In the genomic region with DNA sequence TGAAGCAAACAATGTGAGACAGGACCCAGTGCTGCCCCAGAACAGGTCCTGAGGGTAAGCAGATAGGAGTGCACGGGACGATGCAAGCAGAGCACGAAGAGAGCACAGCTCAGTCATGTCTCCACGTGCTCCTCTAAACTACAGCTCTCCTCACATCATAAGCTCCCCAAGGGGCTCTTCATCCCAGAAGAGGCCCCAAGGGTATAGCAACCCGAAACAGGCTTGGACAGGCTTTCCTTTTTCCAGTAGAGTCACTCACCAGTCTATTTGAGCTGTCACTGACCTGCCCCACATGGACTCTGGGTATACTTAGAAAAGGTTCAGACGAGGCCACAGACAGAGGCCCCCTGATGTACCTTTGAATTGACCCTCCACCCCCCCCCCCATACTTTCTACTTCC, we compare ENCODE assay signal across 47 mouse cellular contexts. TPM values are rescaled to one million over a fixed set of nuclear protein-coding genes. Genes with fewer than 3 reads are reported as not detected.
"Had no signal": no experiment of that assay in that cellular context is flagged by ENCODE, and none has a peak within 500 bp of the region (broad histone marks: within the 10 kb centered on the region; RNA-seq: fewer than 3 reads in every experiment).

No protein-coding gene starts in this region.

- H3K4me2 ChIP-seq: limb, embryonic 12.5 days; limb, embryonic 13.5 days; limb, embryonic 15.5 days; liver, embryonic 11.5 days; liver, embryonic 12.5 days; liver, embryonic 13.5 days; liver, embryonic 15.5 days; lung, embryonic 14.5 days; lung, embryonic 15.5 days; midbrain, embryonic 11.5 days; midbrain, embryonic 12.5 days; midbrain, embryonic 13.5 days; midbrain, embryonic 15.5 days; neural tube, embryonic 12.5 days had no signal

- H3K4me1 ChIP-seq: limb, embryonic 12.5 days; limb, embryonic 15.5 days; midbrain, embryonic 10.5 days; midbrain, embryonic 12.5 days; midbrain, embryonic 13.5 days; midbrain, embryonic 15.5 days; neural tube, embryonic 12.5 days had no signal

- H3K27me3 ChIP-seq: limb, embryonic 12.5 days; limb, embryonic 13.5 days; limb, embryonic 15.5 days; liver, embryonic 12.5 days; liver, embryonic 13.5 days; liver, embryonic 15.5 days; lung, embryonic 15.5 days; midbrain, embryonic 12.5 days; midbrain, embryonic 13.5 days; midbrain, embryonic 15.5 days; neural tube, embryonic 12.5 days had no signal

- H3K9me3 ChIP-seq: limb, embryonic 10.5 days; limb, embryonic 12.5 days; limb, embryonic 13.5 days; limb, embryonic 15.5 days; liver, embryonic 12.5 days; liver, embryonic 13.5 days; liver, embryonic 15.5 days; lung, embryonic 15.5 days; megakaryocyte, embryonic 14.5 days; midbrain, embryonic 10.5 days; midbrain, embryonic 12.5 days; midbrain, embryonic 13.5 days; midbrain, embryonic 15.5 days; neural tube, embryonic 12.5 days had no signal

- H3K4me3 ChIP-seq: limb, embryonic 10.5 days; limb, embryonic 12.5 days; limb, embryonic 13.5 days; limb, embryonic 15.5 days; liver, embryonic 12.5 days; liver, embryonic 13.5 days; liver, embryonic 15.5 days; lung, embryonic 15.5 days; megakaryocyte, embryonic 14.5 days; midbrain, embryonic 10.5 days; midbrain, embryonic 12.5 days; midbrain, embryonic 13.5 days; midbrain, embryonic 15.5 days; myocyte; neural tube, embryonic 12.5 days had no signal

- H3K9ac ChIP-seq: limb, embryonic 12.5 days; limb, embryonic 13.5 days; limb, embryonic 15.5 days; liver, embryonic 12.5 days; liver, embryonic 13.5 days; liver, embryonic 14.5 days; liver, embryonic 15.5 days; liver, postnatal 0 days; lung, embryonic 14.5 days; lung, embryonic 15.5 days; midbrain, embryonic 12.5 days; midbrain, embryonic 13.5 days; midbrain, embryonic 15.5 days; neural tube, embryonic 12.5 days had no signal

- H3K27ac ChIP-seq: limb, embryonic 10.5 days; limb, embryonic 12.5 days; limb, embryonic 13.5 days; limb, embryonic 15.5 days; liver, embryonic 12.5 days; liver, embryonic 13.5 days; liver, embryonic 14.5 days; liver, embryonic 15.5 days; lung, embryonic 15.5 days; macrophage; midbrain, embryonic 10.5 days; midbrain, embryonic 12.5 days; midbrain, embryonic 13.5 days; midbrain, embryonic 15.5 days; neural tube, embryonic 12.5 days had no signal

- DNase-seq: left cerebral cortex, postnatal 4 days; liver; liver, embryonic 13.5 days; liver, postnatal 0 days; lung, adult 18-20 months; lung, adult 2 months; lung, embryonic 14.5 days; lung, postnatal 10 days; lung, postnatal 14 days; lung, postnatal 36 days; lung, postnatal 4 days; midbrain, embryonic 14.5 days had no signal

- H3K36me3 ChIP-seq: limb, embryonic 10.5 days; limb, embryonic 12.5 days; limb, embryonic 13.5 days; limb, embryonic 15.5 days; liver, embryonic 12.5 days; liver, embryonic 13.5 days; liver, embryonic 15.5 days; lung, embryonic 15.5 days; midbrain, embryonic 10.5 days; midbrain, embryonic 12.5 days; midbrain, embryonic 13.5 days; midbrain, embryonic 15.5 days; neural tube, embryonic 12.5 days had no signal

- ATAC-seq: liver, embryonic 12.5 days; liver, postnatal 0 days; lung, postnatal 0 days; midbrain, embryonic 13.5 days; midbrain, embryonic 15.5 days; midbrain, embryonic 16.5 days had no signal

RNA-seq across cellular contexts. Expression of gene Csf2, which starts 5.0 kb away (rescaled TPM):
- total RNA-seq: left cerebral cortex, postnatal 10 days; left cerebral cortex, postnatal 14 days; left cerebral cortex, postnatal 25 days; left cerebral cortex, postnatal 36 days; left cerebral cortex, postnatal 4 days; liver, adult 2 months; megakaryocyte progenitor cell, adult 5-6 weeks; megakaryocyte, adult 5-6 weeks; megakaryocyte-erythroid progenitor cell, adult 5-6 weeks; midbrain, postnatal 0 days; monocyte, adult 5-6 weeks had no signal
- polyA plus RNA-seq: limb, embryonic 10.5 days; limb, embryonic 11.5 days; limb, embryonic 12.5 days; limb, embryonic 13.5 days; limb, embryonic 14.5 days; limb, embryonic 15.5 days; liver, adult 2 months; liver, embryonic 11.5 days; liver, embryonic 12.5 days; liver, embryonic 13.5 days; liver, embryonic 14.5 days; liver, embryonic 15.5 days; liver, embryonic 16.5 days; liver, postnatal 0 days; macrophage; midbrain, embryonic 10.5 days; midbrain, embryonic 11.5 days; midbrain, embryonic 12.5 days; midbrain, embryonic 13.5 days; midbrain, embryonic 14.5 days; midbrain, embryonic 15.5 days; midbrain, embryonic 16.5 days; midbrain, postnatal 0 days; myocyte; neural tube, embryonic 11.5 days; neural tube, embryonic 12.5 days had no signal

RNA-seq across cellular contexts. Expression of gene Il3, which starts 22.6 kb away (rescaled TPM):
- total RNA-seq: left cerebral cortex, postnatal 10 days; left cerebral cortex, postnatal 14 days; left cerebral cortex, postnatal 25 days; left cerebral cortex, postnatal 36 days; left cerebral cortex, postnatal 4 days; liver, adult 2 months; megakaryocyte progenitor cell, adult 5-6 weeks; megakaryocyte, adult 5-6 weeks; megakaryocyte-erythroid progenitor cell, adult 5-6 weeks; midbrain, postnatal 0 days; monocyte, adult 5-6 weeks had no signal
- polyA plus RNA-seq: limb, embryonic 10.5 days; limb, embryonic 11.5 days; limb, embryonic 12.5 days; limb, embryonic 13.5 days; limb, embryonic 14.5 days; limb, embryonic 15.5 days; liver, adult 2 months; liver, embryonic 11.5 days; liver, embryonic 12.5 days; liver, embryonic 13.5 days; liver, embryonic 14.5 days; liver, embryonic 15.5 days; liver, embryonic 16.5 days; liver, postnatal 0 days; lung, adult 2 months; lung, embryonic 14.5 days; lung, embryonic 15.5 days; lung, embryonic 16.5 days; lung, postnatal 0 days; macrophage; midbrain, embryonic 10.5 days; midbrain, embryonic 11.5 days; midbrain, embryonic 12.5 days; midbrain, embryonic 13.5 days; midbrain, embryonic 14.5 days; midbrain, embryonic 15.5 days; midbrain, embryonic 16.5 days; midbrain, postnatal 0 days; myocyte; neural tube, embryonic 11.5 days; neural tube, embryonic 12.5 days had no signal

RNA-seq across cellular contexts. Expression of gene Acsl6, which starts 59.1 kb away (rescaled TPM):
- total RNA-seq: monocyte, adult 5-6 weeks had no signal
- polyA plus RNA-seq: liver, adult 2 months; macrophage had no signal
